Mouse (Mus musculus): ENCODE data around the gene M6pr.

DNA sequence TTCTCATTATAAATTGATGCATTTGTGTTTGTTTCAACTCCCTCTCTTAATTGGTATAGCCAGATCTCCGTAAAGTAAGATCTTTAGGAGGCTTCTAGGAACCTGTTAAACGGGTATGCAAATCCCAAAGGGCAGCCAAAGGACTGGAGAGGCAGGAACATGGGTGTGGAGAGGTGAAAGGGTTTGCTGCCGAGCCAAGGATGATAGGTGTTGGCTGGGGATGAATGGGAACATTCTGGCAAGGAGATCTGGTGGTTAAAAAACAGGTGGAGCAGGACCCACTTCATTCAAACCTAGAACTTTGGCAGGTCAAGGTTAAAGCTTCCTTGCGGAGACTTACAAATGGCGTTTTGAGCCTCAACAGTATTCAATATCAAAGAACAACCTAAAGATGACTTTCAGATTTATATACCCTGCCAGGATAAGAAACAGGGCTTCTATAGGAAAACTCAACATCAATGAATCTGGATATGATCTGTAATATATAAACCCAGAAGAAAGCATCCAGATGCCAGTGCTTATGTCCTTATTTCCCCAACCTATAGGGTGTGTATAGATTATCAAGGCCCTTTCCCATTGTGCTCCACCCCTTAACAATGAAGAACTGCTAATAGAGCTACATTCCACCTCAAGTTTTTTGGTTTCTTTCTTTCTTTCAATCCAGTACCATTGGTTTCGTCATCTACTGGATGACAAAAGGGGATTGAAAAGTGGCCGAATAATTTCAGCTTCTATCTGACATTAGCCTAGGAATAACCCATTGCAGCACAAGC lies 32.7 kb downstream of the M6pr start:
- TF ChIP-seq CTCF (IDR thresholded peaks at IDR 0.05; ENCODE audit: low read depth), result no peak
- TF ChIP-seq EP300 (optimal IDR thresholded peaks at IDR 0.05), result peak; percentile 78
